Mouse (Mus musculus) NIH3T3 (cell line): ENCODE data around the gene Kcnab3.

Experiments
- DNase-seq: peaks from one replicate; pipeline ENCODE4 v3.0.0-alpha.2; 2012; ENCODE audit warnings: low read depth

Kcnab3 gene

GRCm38 (mm10) chr11:69331929-69332405, 5.9 kb downstream of the Kcnab3 start:
- DNase-seq, result peak; percentile 49

GRCm38 (mm10) chr11:69332713-69333253, 6.7 kb downstream of the Kcnab3 start:
- DNase-seq, result no peak

DNA sequence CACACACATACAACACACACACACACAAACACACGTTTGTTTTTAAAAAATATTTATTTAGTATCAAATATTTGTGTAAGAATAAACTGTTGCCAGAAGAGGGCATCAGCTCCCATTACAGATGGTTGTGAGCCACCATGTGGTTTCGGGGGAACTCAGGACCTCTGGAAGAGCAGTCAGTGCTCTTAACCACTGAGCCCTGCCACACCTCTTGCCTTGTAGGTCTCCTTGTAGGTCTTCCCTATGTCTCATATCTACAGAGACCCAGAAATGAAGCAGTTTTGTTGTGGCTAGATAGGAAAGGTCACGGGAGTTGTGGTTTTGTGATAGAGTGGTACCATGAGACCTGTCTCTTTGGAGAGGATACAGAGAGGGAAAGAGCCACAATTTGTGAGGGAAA, 7.9 kb downstream of the Kcnab3 start:
- peak; percentile 67 for DNase-seq

DNA sequence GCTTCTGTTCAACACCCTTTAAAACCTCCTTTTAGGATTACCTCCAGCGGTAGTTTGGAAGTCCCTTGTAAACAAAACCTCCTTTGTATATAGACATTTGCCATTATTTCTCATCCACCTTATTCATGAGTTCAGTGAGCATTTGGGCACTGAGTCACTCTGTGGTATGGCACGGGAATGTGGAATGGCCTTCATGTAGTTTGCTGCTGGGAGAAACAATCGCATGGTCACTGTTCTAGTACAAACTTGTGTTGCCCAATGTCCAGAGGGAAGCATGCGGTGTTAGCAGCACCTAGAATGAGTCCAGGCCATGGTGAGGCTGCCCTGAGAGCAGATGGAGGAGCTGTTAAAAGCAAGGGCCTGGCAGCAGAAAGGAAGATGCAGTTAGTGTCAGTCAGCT, 8.7 kb downstream of the Kcnab3 start:
- peak; percentile 74 for DNase-seq

DNA sequence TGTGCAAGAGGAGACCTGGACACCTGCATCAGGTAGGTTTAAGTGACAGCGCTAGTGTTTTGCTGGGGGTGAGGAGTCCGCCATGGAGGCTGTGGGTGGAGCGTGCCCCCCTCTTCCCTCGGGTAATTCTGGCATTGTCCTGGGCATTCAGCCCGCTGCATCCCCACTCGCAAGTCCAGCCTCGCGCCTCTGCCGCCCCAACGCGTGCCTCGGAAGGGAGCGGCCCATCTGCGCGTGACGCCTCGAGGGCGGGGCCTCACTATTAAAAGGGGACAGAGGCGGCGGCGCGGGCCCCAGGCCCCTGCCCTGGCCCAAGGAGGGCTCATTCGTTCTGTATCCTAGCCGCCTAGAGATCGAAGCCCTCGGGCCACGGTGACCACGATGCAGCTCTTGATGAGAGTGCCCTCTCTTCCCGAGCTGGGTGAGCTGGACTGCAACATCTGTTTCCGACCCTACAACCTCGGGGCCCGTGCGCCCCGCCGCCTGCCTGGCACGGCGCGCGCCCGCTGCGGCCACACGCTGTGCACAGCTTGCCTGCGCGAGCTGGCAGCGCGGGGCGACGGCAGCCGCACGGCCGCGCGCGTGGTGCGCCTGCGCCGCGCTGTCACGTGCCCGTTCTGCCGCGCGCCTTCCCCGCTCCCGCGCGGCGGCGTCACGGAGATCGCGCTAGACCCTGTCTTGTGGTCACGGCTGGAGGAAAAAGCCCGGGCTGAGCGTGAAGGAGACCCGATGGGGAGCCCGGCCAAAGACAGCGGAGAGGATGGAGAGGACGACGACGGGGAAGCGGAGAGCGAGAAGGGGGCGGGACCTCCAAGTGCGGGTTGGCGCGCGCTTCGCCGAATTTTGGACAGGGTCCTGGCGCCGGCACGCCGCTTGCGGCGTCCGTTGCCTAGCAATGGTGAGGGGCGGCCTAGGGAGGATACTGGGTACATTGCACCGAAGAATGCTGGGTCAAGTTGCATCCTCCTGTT, 14.4 kb downstream of the Kcnab3 start, which contains the start of gene Rnf227:
Rnf227 (plus strand) TSS at position 301 of the 971 bp plus-strand sequence.
- DNase-seq, result no peak

DNA sequence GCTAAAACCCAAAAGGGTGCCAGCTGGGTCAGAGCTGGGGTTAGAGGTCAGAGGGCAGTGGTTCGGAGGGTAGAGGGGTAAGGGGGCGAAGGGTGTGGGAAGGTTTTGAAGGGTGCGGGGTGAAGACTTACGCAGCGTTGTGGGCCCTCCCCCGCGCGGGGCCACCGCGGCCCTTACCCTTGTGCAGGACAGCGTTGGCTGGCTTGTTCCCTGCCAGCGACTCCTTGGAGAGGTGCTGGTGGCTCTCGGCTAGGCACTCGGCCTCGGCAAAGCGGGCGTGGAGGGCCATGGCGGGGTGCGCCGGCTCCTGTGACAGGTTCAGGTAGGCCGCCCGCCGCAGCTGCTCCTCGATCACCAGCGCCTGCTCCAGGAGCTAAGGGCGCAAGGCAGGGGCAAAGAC, 20.4 kb downstream of the Kcnab3 start:
- DNase-seq, result no peak

- no peak for DNase-seq
These were observed 30.5 kb downstream of the Kcnab3 start for GRCm38 (mm10) chr11:69356544-69356943.

- DNase-seq, result no peak
These were observed 31.6 kb downstream of the Kcnab3 start for GRCm38 (mm10) chr11:69357690-69358089.

- no peak for DNase-seq
These were observed 36.0 kb downstream of the Kcnab3 start for GRCm38 (mm10) chr11:69362021-69362420.

DNA sequence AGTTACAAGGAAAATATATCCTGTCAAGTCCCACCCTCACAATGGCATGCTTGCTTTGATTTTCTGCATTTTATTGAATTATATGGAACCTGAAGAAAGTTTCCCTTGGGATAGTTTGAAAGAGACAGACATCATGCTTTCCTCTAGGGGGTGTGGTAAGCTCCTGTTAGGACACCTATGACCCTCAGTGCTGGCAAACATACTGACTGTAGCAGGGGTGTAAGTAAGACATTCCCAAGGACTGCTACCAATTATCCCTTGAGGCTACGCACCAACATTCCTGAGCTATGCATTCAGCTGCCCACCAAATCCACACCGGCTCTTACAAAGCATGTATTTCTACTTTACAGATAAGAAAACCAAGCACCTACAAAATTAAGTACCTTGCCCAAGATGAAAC, 36.4 kb downstream of the Kcnab3 start:
- peak; percentile 68 for DNase-seq

DNA sequence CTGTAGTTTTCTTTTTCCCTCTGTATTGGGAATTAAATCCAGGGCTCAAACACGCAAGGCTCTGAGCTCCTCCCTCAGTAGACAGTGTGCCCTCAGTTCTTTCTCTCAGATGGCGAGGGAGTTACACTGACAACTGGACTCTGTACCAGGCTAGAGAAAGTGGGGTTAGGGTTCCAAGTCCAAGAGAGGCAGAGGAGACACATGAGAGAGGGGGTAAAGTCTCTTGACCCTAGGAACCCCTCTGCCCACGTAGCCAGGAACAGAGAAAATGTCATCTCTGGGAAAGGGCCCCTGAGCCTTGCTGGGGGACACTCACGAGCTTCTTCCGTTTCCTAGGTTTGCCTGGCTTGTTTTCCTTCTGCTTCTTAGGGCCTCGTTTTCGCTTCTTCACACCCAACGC, 38.3 kb downstream of the Kcnab3 start:
- DNase-seq, result no peak

DNA sequence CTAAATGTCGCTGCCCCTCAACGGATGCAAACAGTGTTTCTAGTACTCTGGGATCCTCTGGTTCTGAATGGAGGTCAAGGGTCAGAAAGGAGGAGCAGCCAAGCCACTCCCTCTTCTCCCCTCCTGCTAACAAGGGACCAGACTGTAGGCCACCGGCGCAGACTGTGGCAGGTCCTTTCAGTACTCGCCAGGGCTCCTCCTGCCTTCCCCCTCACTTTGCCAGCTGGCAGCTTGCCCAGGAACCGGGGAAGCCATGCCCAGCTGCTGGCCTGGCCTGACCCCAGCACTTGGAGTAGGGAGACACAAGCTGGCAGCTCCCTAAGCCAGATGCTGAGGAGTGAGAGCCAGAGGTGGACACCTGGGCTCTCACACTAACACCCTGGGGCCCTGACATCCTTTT, 38.9 kb downstream of the Kcnab3 start:
- peak; percentile 89 for DNase-seq

DNA sequence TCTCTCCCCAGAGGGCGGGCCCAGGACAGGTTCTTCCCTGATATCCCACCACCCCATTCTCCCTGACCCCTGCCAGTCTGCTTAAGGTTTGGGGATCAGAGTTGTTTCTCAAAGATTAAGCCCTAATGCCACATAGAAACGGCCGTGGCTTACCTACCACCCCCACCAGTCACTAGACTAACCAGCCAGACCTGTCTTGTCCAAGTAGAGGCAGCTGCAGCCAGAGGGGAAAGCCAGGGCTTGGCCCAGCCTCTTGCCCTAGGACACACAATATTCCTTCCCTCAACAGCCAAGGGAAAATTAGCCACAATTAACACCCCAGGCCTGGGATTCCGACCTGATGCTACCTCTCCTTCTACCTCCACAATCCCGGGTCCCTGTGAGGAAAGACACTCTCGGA, 39.7 kb downstream of the Kcnab3 start:
- no peak for DNase-seq

DNA sequence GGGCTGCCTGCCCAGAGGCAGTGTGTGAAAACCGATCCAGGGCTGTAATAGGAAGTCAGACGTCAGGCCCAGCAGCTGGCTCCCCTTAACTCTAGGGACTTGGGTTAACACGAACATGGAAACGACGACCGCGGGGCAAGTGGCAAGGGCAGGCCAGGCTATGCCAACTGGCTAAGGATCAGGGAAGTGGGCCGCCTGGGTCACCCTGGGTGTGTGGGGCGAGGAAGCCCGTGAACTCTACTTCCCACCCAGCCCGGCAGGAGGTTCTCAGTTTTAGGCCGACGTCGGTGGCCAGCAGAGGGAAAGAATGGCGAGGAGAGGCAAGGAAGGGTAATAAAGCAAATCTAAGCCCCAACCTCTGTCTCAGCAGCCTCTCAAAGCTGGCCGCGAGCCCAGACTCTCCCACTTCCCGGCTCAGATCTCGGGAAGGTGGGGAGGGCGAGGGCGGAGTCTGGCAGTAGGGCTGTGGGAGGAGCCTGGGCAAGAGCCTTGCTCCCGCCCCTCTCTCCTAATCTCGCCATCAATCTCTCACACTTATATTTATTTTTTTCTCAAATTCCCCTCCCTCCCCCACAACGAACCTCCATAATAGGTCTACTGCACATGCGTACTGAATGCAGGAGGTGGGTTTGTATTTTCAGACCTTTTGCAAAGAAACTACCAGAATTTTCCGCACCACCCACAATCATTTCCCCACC, 40.2 kb downstream of the Kcnab3 start:
- DNase-seq, result peak; percentile 100

DNA sequence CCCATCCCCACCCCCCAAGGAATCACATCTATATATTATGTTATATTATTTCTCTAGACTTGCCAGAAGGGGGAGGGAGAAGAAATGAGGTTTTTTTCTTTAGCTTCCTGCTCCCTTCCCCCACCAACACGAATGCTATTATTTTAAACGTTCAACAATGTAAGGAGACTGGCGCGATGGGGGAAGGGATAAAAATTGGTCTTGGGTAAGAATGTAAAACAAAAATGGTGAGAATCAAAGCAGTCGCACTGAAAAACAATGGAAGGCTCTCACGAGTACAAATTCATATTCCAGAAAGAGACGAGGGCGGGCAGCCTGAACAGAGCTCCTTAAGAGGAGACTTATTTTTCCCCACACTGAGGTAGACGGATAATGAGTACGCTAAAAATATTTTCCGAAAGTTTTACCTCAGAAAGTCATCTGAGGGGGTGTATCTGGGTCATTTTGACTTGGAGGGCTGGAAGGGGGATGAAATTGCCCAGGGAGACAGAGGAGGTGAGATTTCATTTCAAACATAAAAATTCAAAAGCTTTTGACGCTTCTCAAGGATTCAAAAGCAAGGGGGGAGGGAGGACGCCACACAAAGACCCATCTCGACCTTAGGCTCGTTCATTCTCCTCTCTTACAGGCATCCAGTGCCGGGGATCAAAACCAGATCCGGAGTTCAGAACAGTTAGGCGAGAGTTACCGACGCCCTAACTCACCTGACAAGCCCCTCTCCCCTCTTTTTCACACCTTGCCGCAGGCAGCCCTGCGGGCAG, 41.0 kb downstream of the Kcnab3 start:
- DNase-seq, result peak; percentile 44

- DNase-seq, result no peak
These were observed 41.7 kb downstream of the Kcnab3 start for GRCm38 (mm10) chr11:69367616-69368355.

DNA sequence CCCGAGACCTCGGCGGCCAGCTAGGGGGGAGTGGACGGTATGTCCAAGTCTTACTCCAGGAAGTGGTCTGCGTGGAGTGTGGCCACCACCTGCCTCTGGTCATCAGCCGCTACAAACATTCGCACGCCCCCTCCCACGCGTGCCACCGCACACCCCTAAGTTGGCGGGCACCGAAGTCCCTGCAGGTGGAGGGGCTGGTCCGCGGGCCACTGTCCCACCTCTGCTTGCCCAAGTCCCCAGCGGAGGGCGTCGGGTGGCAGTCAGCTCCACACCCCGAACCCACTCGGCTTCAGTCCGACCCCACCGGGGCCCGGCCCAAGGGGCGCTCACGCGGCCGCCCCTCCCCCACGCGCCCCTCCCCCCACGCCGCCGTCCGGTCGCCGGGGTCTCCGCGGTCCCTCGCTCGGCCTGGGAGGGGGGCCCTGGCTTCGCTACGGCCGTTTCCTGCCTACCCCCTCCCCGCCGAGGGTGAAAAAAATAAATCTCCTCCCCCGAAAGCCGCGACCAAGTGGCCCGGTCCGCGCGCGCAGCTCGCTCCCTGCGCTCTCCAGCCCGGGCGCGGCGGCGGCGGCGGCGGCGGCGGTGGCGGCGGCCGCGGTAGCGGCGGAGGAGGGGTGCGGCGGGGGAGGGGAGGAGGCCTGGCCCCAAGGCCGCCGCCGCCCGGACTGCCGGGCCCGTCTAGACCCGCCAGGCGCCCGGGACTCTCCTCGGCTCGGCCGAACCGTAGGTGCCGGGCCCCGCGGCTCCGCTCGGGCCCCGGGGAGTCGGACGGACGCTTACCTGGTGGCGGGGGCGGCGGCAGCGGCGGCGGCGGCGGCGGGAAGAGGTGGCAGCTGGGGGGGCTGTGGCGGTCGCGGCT, 42.5 kb downstream of the Kcnab3 start:
- peak; percentile 67 for DNase-seq

- DNase-seq, result no peak
These were observed 43.3 kb downstream of the Kcnab3 start, which contains the start of gene Chd3 for GRCm38 (mm10) chr11:69369215-69369989. Gene Chd3 (minus strand): TSS chr11:69369406.
